Mouse (Mus musculus) stomach, embryonic 14.5 days (tissue): ENCODE measurements at regions not wholly inside any gene's neighbourhood (a gene's known extent, or its start where the extent isn't known, plus 50 kb on each side); places are given as distances from the start of the nearest gene placed in this dataset.
"Not testable (repeated sequence)": the region's sequence is repeated elsewhere in the genome, so short reads cannot be mapped to it uniquely, and the experiment has no call there.

Source experiments
- ATAC-seq: fragments of 200-750 bp; cut with Nextera tagmentation; 2 replicates; pipeline ENCODE4 v1.8.0; 2017; ENCODE audit warnings: low read depth, moderate TSS enrichment; ENCODE audit not compliant: insufficient number of reproducible peaks, insufficient read depth, low FRiP score
- H3K27ac ChIP-seq: fragments of 300-500 bp; sonication (generic); 2 replicates; pipeline ENCODE4 v1.5.1; 2014; ENCODE audit warnings: mild to moderate bottlenecking, low read length, moderate library complexity, mixed read lengths
- H3K27me3 ChIP-seq: fragments of 300-500 bp; sonication (generic); 2 replicates; pipeline ENCODE4 v1.6.1; 2014; ENCODE audit warnings: low read length, control low read depth, mixed read lengths; ENCODE audit not compliant: control insufficient read depth, insufficient read depth
- H3K36me3 ChIP-seq: fragments of 300-500 bp; sonication (generic); 2 replicates; pipeline ENCODE4 v1.6.1; 2014; ENCODE audit warnings: mild to moderate bottlenecking, control low read depth, low read length, moderate library complexity, mixed read lengths; ENCODE audit not compliant: control insufficient read depth, insufficient read depth
- H3K4me1 ChIP-seq: fragments of 300-500 bp; sonication (generic); 2 replicates; pipeline ENCODE4 v1.6.1; 2014; ENCODE audit warnings: low read length, control low read depth, mixed read lengths; ENCODE audit not compliant: control insufficient read depth, insufficient read depth
- H3K4me2 ChIP-seq: fragments of 300-500 bp; sonication (generic); replicated peaks from 2 replicates; pipeline ENCODE4 v1.6.1; 2014; ENCODE audit warnings: low read depth, low read length, control low read depth
- H3K4me3 ChIP-seq: fragments of 300-500 bp; sonication (generic); 2 replicates; pipeline ENCODE4 v1.5.1; 2014; ENCODE audit warnings: low read depth, low read length, control low read depth
- H3K9ac ChIP-seq: fragments of 300-500 bp; sonication (generic); replicated peaks from 2 replicates; pipeline ENCODE4 v1.6.1; 2014; ENCODE audit warnings: low read depth, mild to moderate bottlenecking, control low read depth, low read length, moderate library complexity, mixed read lengths
- H3K9me3 ChIP-seq: fragments of 300-500 bp; sonication (generic); 2 replicates; pipeline ENCODE4 v1.6.1; 2016; ENCODE audit warnings: low read depth, low read length, control low read depth; ENCODE audit not compliant: control insufficient read depth
- WGBS: fragments of 180-500 bp; shearing (Covaris S2); extraction: QIAGEN DNeasy Blood & Tissue Kit; methylation state at CpG from one replicate; pipeline ENCODE4 v1.1.7; 2014; 5-methylcytosine and 5-hydroxymethylcytosine counted together

GRCm38 (mm10) chr10:15046285-15046684 lies 328.3 kb upstream of the Gje1 start:
- no peaks in the 10 kb centered on the region for H3K36me3 ChIP-seq
- no peak for ATAC-seq
- no peak overlapping the region for H3K9ac ChIP-seq
- WGBS: 57% methylated on average over 4 of the region's 4 CpGs
- H3K4me2 ChIP-seq: no peak overlapping the region
- no peak overlapping the region for H3K4me3 ChIP-seq
- H3K27ac ChIP-seq: no peak overlapping the region
- H3K27me3 ChIP-seq: no peaks in the 10 kb centered on the region
- no peaks in the 10 kb centered on the region for H3K4me1 ChIP-seq
- H3K9me3 ChIP-seq: no peaks in the 10 kb centered on the region

- no peaks in the 10 kb centered on the region for H3K27me3 ChIP-seq
- ATAC-seq: no peak
- 79% methylated on average over 3 of the region's 3 CpGs for WGBS
These were observed 319.6 kb upstream of the Gje1 start for GRCm38 (mm10) chr10:15037571-15037970.

GRCm38 (mm10) chr10:15031517-15031916 lies 313.5 kb upstream of the Gje1 start:
- Histone ChIP-seq H3K4me1 (no peaks in the 10 kb centered on the region), H3K4me2 (no peak overlapping the region), H3K9me3 (no peaks in the 10 kb centered on the region), H3K4me3 (no peak overlapping the region), H3K36me3 (no peaks in the 10 kb centered on the region), H3K9ac (no peak overlapping the region), H3K27me3 (no peaks in the 10 kb centered on the region), H3K27ac (no peak overlapping the region)
- 46% methylated on average over 1 of the region's 1 CpGs for WGBS
- ATAC-seq: no peak

More at GRCm38 (mm10) chr10:15037571-15037970, 319.6 kb upstream of the Gje1 start:
- Histone ChIP-seq H3K9me3 (no peaks in the 10 kb centered on the region), H3K9ac (no peak overlapping the region), H3K4me3 (no peak overlapping the region), H3K4me2 (no peak overlapping the region), H3K4me1 (no peaks in the 10 kb centered on the region), H3K27ac (no peak overlapping the region), H3K36me3 (no peaks in the 10 kb centered on the region)

- Histone ChIP-seq H3K4me3 (no peak overlapping the region), H3K9ac (no peak overlapping the region), H3K4me2 (no peak overlapping the region), H3K27me3 (no peaks in the 10 kb centered on the region), H3K9me3 (no peaks in the 10 kb centered on the region), H3K27ac (no peak overlapping the region), H3K4me1 (no peaks in the 10 kb centered on the region), H3K36me3 (no peaks in the 10 kb centered on the region)
- ATAC-seq: no peak
These were observed 311.1 kb upstream of the Gje1 start for GRCm38 (mm10) chr10:15029151-15029550.

- no peak overlapping the region for H3K9ac ChIP-seq
- no peaks in the 10 kb centered on the region for H3K36me3 ChIP-seq
- ATAC-seq: no peak
- no peaks in the 10 kb centered on the region for H3K4me1 ChIP-seq
- H3K27me3 ChIP-seq: no peaks in the 10 kb centered on the region
- no peaks in the 10 kb centered on the region for H3K9me3 ChIP-seq
- H3K4me3 ChIP-seq: no peak overlapping the region
- H3K27ac ChIP-seq: no peak overlapping the region
- WGBS: 86% methylated on average over 4 of the region's 4 CpGs
- no peak overlapping the region for H3K4me2 ChIP-seq
These were observed 295.9 kb upstream of the Gje1 start for GRCm38 (mm10) chr10:15013919-15014318.

GRCm38 (mm10) chr10:14996374-14996773 lies 278.4 kb upstream of the Gje1 start:
- Histone ChIP-seq H3K9ac (no peak overlapping the region), H3K4me2 (no peak overlapping the region), H3K4me1 (no peaks in the 10 kb centered on the region), H3K4me3 (no peak overlapping the region), H3K9me3 (no peaks in the 10 kb centered on the region), H3K27me3 (no peaks in the 10 kb centered on the region), H3K27ac (no peak overlapping the region), H3K36me3 (no peaks in the 10 kb centered on the region)
- 81% methylated on average over 2 of the region's 2 CpGs for WGBS
- ATAC-seq: no peak

- no peaks in the 10 kb centered on the region for H3K27me3 ChIP-seq
- H3K9me3 ChIP-seq: no peaks in the 10 kb centered on the region
- H3K4me3 ChIP-seq: no peak overlapping the region
- no peak overlapping the region for H3K4me2 ChIP-seq
- no peaks in the 10 kb centered on the region for H3K4me1 ChIP-seq
- no peaks in the 10 kb centered on the region for H3K36me3 ChIP-seq
- H3K27ac ChIP-seq: no peak overlapping the region
- ATAC-seq: no peak
- no peak overlapping the region for H3K9ac ChIP-seq
These were observed 271.7 kb upstream of the Gje1 start for GRCm38 (mm10) chr10:14989601-14990140.

GRCm38 (mm10) chr10:14986566-14986965 lies 268.6 kb upstream of the Gje1 start:
- not testable (repeated sequence) for ATAC-seq, H3K4me3 ChIP-seq
- whole genome bisulfite sequencing: 62% methylated on average over 2 of the region's 2 CpGs

GRCm38 (mm10) chr10:14978093-14978755 lies 260.2 kb upstream of the Gje1 start:
- no peak; the same call in 1 of the 2 replicates for ATAC-seq
- no peak overlapping the region for H3K9ac ChIP-seq
- H3K27ac ChIP-seq: no peak overlapping the region; the same call in 1 of the 2 replicates
- H3K27me3 ChIP-seq: no peaks in the 10 kb centered on the region
- H3K4me1 ChIP-seq: no peaks in the 10 kb centered on the region
- H3K36me3 ChIP-seq: no peaks in the 10 kb centered on the region
- no peak overlapping the region for H3K4me2 ChIP-seq
- 39% methylated on average over 4 of the region's 4 CpGs for WGBS
- no peaks in the 10 kb centered on the region for H3K9me3 ChIP-seq
- H3K4me3 ChIP-seq: no peak overlapping the region

More at GRCm38 (mm10) chr10:14986566-14986965, 268.6 kb upstream of the Gje1 start:
- not testable (repeated sequence) for H3K4me1 ChIP-seq, H3K36me3 ChIP-seq, H3K27ac ChIP-seq, H3K9ac ChIP-seq, H3K4me2 ChIP-seq, H3K27me3 ChIP-seq, H3K9me3 ChIP-seq
